Mouse (Mus musculus) bone marrow, adult 2 months (tissue): ENCODE data around the gene Cx3cr1. TPM values are rescaled to one million over a fixed set of nuclear protein-coding genes. Genes with fewer than 3 reads are reported as not detected.
A peak's percentile ranks its signal among the peaks of the same experiment; 100 is the strongest.

Experiments
- H3K27ac ChIP-seq: fragments of 200-500 bp; 2 replicates; pipeline ENCODE4 v1.5.1; 2012; ENCODE audit warnings: low read depth, mild to moderate bottlenecking, control low read depth, inconsistent platforms, low read length; ENCODE audit not compliant: control insufficient read depth, poor library complexity, insufficient read depth
- H3K4me1 ChIP-seq: fragments of 200-500 bp; 2 replicates; pipeline ENCODE4 v1.6.1; 2011; ENCODE audit warnings: low read length; ENCODE audit not compliant: control insufficient read depth, insufficient read depth
- H3K4me3 ChIP-seq: fragments of 200-500 bp; replicated peaks from 2 replicates; pipeline ENCODE3; 2011; ENCODE audit warnings: mild to moderate bottlenecking, low read depth, low read length, control low read depth; ENCODE audit not compliant: control insufficient read depth
- CTCF ChIP-seq: fragments of 200-500 bp; IDR thresholded peaks from 2 replicates; pipeline ENCODE4 v1.5.1; 2011; ENCODE audit warnings: low read length, control low read depth; ENCODE audit not compliant: control insufficient read depth, insufficient read depth
- POLR2A ChIP-seq: fragments of 200-500 bp; IDR thresholded peaks from 2 replicates; pipeline ENCODE4 v1.6.1; 2011; ENCODE audit warnings: low read depth, mild to moderate bottlenecking, control low read depth, low read length, borderline replicate concordance; ENCODE audit not compliant: control insufficient read depth
- WGBS: fragments of 180-500 bp; shearing (Covaris S2); methylation state at CpG from one replicate; pipeline ENCODE4 v1.1.7; 2018; 5-methylcytosine and 5-hydroxymethylcytosine counted together
- polyA plus RNA-seq: library from polyadenylated mRNA; stranded (reverse); fragments of >200 nt; gene quantifications from 2 replicates; pipeline ENCODE4 v1.2.4, GENCODE M21; 2011; ENCODE audit warnings: low replicate concordance; ENCODE audit not compliant: missing spikeins, insufficient read depth, insufficient read length

Gene Cx3cr1
- polyA plus RNA-seq, 1 experiment, result 2.7 TPM

DNA sequence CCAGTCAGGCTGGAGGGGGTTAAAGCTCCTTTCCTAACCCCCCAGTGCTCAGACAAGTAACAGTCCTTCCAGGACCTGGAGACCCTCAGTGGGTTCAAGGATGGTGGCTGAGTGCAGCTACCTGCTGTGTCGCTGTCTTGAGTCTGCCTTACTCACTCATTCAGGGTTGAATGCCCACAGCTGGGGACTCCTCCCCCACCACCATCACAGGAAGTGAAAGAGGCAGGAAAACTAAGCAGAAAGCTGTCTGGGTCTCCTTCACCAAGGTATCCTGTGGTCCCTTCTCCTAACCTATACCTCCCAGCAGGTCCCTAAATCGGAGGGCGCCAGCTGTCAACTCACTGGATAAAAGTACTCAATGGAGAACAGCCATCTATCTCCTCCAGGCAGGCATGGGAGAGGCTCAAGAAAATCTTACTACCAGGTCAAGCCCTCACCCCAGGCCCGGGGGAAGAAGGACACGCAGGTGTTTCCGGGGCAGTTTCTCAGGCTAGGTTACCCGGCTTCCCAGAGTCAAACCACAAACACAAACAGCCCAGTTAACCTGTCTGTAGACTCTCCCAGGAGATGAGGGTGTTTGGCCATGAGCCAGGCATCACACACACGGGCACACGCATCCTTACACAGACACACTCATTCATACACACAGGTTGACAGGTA lies 91.4 kb downstream of the Cx3cr1 start:
- Histone ChIP-seq H3K4me1 (peaks cover 14% of the 10 kb centered on the region), H3K4me3 (peak overlapping the region; percentile 63), H3K27ac (peak overlapping the region; percentile 78)
- WGBS, result 6% methylated on average over 9 of the region's 9 CpGs
- TF ChIP-seq CTCF (no peak), POLR2A (no peak)

- WGBS, result 7% methylated on average over 5 of the region's 5 CpGs
- TF ChIP-seq POLR2A (no peak), CTCF (no peak)
- H3K4me3 ChIP-seq, result peak overlapping the region; percentile 66
- H3K4me1 ChIP-seq, result peaks cover 14% of the 10 kb centered on the region
- peak overlapping the region; percentile 78 for H3K27ac ChIP-seq
These were observed 92.1 kb downstream of the Cx3cr1 start for GRCm38 (mm10) chr9:119977557-119978060.

GRCm38 (mm10) chr9:119976704-119977556 lies 92.7 kb downstream of the Cx3cr1 start:
- H3K4me1 ChIP-seq, result peaks cover 14% of the 10 kb centered on the region
- TF ChIP-seq POLR2A (no peak), CTCF (no peak)
- peak overlapping the region; percentile 66 for H3K4me3 ChIP-seq
- H3K27ac ChIP-seq, result peak overlapping the region; percentile 78
- WGBS, result 3% methylated on average over 17 of the region's 17 CpGs

DNA sequence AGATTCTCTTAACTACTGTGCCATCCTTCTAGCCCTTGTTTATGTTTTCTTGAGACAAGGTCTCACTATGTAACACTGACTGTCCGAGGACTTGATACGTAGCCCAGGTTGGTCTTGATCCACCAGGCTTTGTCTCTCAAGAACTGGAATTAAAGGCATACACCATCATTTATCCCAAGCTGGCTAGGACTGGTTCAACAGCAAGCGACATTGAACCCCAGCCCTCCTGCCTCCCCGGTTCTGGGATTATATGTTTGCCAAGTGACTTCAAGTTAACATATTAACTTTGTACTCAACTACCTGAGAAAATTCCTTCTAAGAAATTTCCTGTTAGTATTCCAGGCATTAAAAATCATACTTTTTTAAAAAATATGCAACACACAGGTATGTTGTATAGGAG lies 94.4 kb downstream of the Cx3cr1 start:
- TF ChIP-seq CTCF (no peak), POLR2A (no peak)
- H3K4me1 ChIP-seq, result peaks cover 11% of the 10 kb centered on the region
- 91% methylated on average over 4 of the region's 4 CpGs for WGBS
- H3K4me3 ChIP-seq, result no peak overlapping the region
- H3K27ac ChIP-seq, result no peak overlapping the region

DNA sequence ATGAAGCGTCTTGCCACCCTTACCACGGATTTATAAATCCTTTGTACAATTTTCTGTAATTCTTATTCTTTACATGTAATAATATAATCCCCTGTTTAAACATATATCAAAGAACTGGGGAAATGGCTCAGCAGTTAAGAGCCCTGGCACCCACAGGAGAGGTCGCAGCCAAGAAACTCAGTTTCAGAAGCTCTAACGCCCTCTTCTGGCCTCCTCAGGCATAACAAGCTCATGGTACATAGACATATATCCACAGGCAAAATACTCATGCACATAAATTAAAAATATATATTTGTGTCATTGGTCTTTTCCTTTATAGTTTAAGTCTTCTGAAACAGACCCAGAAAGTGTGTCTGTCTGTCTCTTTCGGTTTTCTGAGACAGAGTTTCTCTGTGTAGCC lies 95.1 kb downstream of the Cx3cr1 start:
- TF ChIP-seq CTCF (0 out of 2 replicates have a peak, but pooled peaks have one; percentile 2), POLR2A (no peak)
- 80% methylated on average over 5 of the region's 5 CpGs for WGBS
- Histone ChIP-seq H3K27ac (no peak overlapping the region), H3K4me1 (peaks cover 8% of the 10 kb centered on the region; the same call in 1 of the 2 replicates), H3K4me3 (no peak overlapping the region)

GRCm38 (mm10) chr9:119973869-119974520 lies 95.7 kb downstream of the Cx3cr1 start:
- Histone ChIP-seq H3K4me3 (no peak overlapping the region), H3K27ac (no peak overlapping the region), H3K4me1 (peaks cover 7% of the 10 kb centered on the region; the same call in 1 of the 2 replicates)
- no peak for TF ChIP-seq POLR2A
- TF ChIP-seq CTCF, result peak; percentile 79
- WGBS, result 90% methylated on average over 27 of the region's 27 CpGs

GRCm38 (mm10) chr9:119973281-119973680 lies 96.4 kb downstream of the Cx3cr1 start:
- TF ChIP-seq POLR2A (no peak), CTCF (no peak)
- H3K27ac ChIP-seq, result no peak overlapping the region
- H3K4me1 ChIP-seq, result peaks cover 3% of the 10 kb centered on the region; the same call in 1 of the 2 replicates
- WGBS, result 86% methylated on average over 23 of the region's 23 CpGs
- no peak overlapping the region for H3K4me3 ChIP-seq
